Mouse (Mus musculus): ENCODE measurements at regions not wholly inside any gene's neighbourhood (a gene's known extent, or its start where the extent isn't known, plus 50 kb on each side); places are given as distances from the start of the nearest gene placed in this dataset.

- no peak for DNase-seq (ENCODE audit: low spot score in 2 of 2)
- intact Hi-C loops (cut with DNase I): no loop called here
Observed at GRCm38 (mm10) chr4:9018236-9018635, 779.4 kb upstream of the Car8 start.

- intact Hi-C loops (cut with DNase I): no loop called here
- no peak for DNase-seq (ENCODE audit: low spot score in 2 of 2)
Observed at GRCm38 (mm10) chr4:9016504-9017040, 777.7 kb upstream of the Car8 start.

GRCm38 (mm10) chr4:9015528-9016503 lies 777.0 kb upstream of the Car8 start:
- DNase-seq (ENCODE audit: low spot score in 2 of 2): no peak
- intact Hi-C loops (cut with DNase I): no loop called here

GRCm38 (mm10) chr4:9014986-9015385 lies 776.1 kb upstream of the Car8 start:
- intact Hi-C loops (cut with DNase I): no loop called here
- DNase-seq (ENCODE audit: low spot score in 2 of 2): no peak

GRCm38 (mm10) chr4:9012787-9013186 lies 773.9 kb upstream of the Car8 start:
- intact Hi-C loops (cut with DNase I): no loop called here
- DNase-seq (ENCODE audit: low spot score in 2 of 2): no peak

GRCm38 (mm10) chr4:9011952-9012351 lies 773.1 kb upstream of the Car8 start:
- intact Hi-C loops (cut with DNase I): no loop called here
- no peak for DNase-seq (ENCODE audit: low spot score in 2 of 2)

- intact Hi-C loops (cut with DNase I): no loop called here
- no peak for DNase-seq (ENCODE audit: low spot score in 2 of 2)
Observed at GRCm38 (mm10) chr4:9011129-9011518, 772.3 kb upstream of the Car8 start.

GRCm38 (mm10) chr4:9010381-9011128 lies 771.7 kb upstream of the Car8 start:
- intact Hi-C loops (cut with DNase I): no loop called here
- DNase-seq (ENCODE audit: low spot score in 2 of 2): no peak

GRCm38 (mm10) chr4:9009656-9010055 lies 770.8 kb upstream of the Car8 start:
- intact Hi-C loops (cut with DNase I): no loop called here
- DNase-seq (ENCODE audit: low spot score in 2 of 2): no peak

GRCm38 (mm10) chr4:9005938-9006626 lies 767.2 kb upstream of the Car8 start:
- DNase-seq (ENCODE audit: low spot score in 2 of 2): no peak
- intact Hi-C loops (cut with DNase I): no loop called here

- DNase-seq (ENCODE audit: low spot score in 2 of 2): no peak
- intact Hi-C loops (cut with DNase I): no loop called here
Observed at GRCm38 (mm10) chr4:9003891-9004290, 765.0 kb upstream of the Car8 start.

GRCm38 (mm10) chr4:9002380-9002779 lies 763.5 kb upstream of the Car8 start:
- intact Hi-C loops (cut with DNase I): no loop called here
- no peak for DNase-seq (ENCODE audit: low spot score in 2 of 2)

GRCm38 (mm10) chr4:8998606-8999005 lies 759.8 kb upstream of the Car8 start:
- intact Hi-C loops (cut with DNase I): no loop called here
- DNase-seq (ENCODE audit: low spot score in 2 of 2): no peak

- intact Hi-C loops (cut with DNase I): no loop called here
- DNase-seq (ENCODE audit: low spot score in 2 of 2): no peak
Observed at GRCm38 (mm10) chr4:8992171-8992570, 753.3 kb upstream of the Car8 start.

GRCm38 (mm10) chr4:8990551-8990950 lies 751.7 kb upstream of the Car8 start:
- intact Hi-C loops (cut with DNase I): no loop called here
- DNase-seq (ENCODE audit: low spot score in 2 of 2): no peak

GRCm38 (mm10) chr4:8989614-8990013 lies 750.8 kb upstream of the Car8 start:
- DNase-seq (ENCODE audit: low spot score in 2 of 2): no peak
- intact Hi-C loops (cut with DNase I): no loop called here

GRCm38 (mm10) chr4:8989110-8989509 lies 750.3 kb upstream of the Car8 start:
- DNase-seq (ENCODE audit: low spot score in 2 of 2): no peak
- intact Hi-C loops (cut with DNase I): no loop called here

- DNase-seq (ENCODE audit: low spot score in 2 of 2): no peak
- intact Hi-C loops (cut with DNase I): no loop called here
Observed at GRCm38 (mm10) chr4:8988345-8988733, 749.5 kb upstream of the Car8 start.

GRCm38 (mm10) chr4:8987544-8988344 lies 748.9 kb upstream of the Car8 start:
- intact Hi-C loops (cut with DNase I): no loop called here
- DNase-seq (ENCODE audit: low spot score in 2 of 2): no peak
